Mouse (Mus musculus) erythroblast, embryonic 14.5 days (primary cell): ENCODE measurements around the gene 4933405L10Rik.

ENCODE experiments used
- GATA1 ChIP-seq: IDR thresholded peaks from 2 replicates; pipeline ENCODE4 v1.6.1; 2012; ENCODE audit warnings: low read length, inconsistent platforms, mixed read lengths
- TAL1 ChIP-seq: IDR thresholded peaks from 3 replicates; pipeline ENCODE4 v1.6.1; 2012; ENCODE audit warnings: low read length, inconsistent platforms, mixed read lengths

- no peak for TF ChIP-seq GATA1
- no peak for TF ChIP-seq TAL1
Measured at GRCm38 (mm10) chr8:105739216-105739615, 31.8 kb downstream of the 4933405L10Rik start.
